Mouse (Mus musculus) ES-Bruce4 (cell line): ENCODE measurements around the gene Krtcap2.
"Not testable (repeated sequence)": the region's sequence is repeated elsewhere in the genome, so short reads cannot be mapped to it uniquely, and the experiment has no call there.

ENCODE experiments used
- CTCF ChIP-seq: IDR thresholded peaks from one replicate; pipeline ENCODE4 v1.8.1; 2011; ENCODE audit warnings: low read depth, low read length
- POLR2A ChIP-seq: IDR thresholded peaks from one replicate; pipeline ENCODE4 v1.8.1; 2011; ENCODE audit warnings: low read length; ENCODE audit not compliant: insufficient read depth

GRCm38 (mm10) chr3:89216407-89216806 is 29.4 kb upstream of the Krtcap2 start:
- TF ChIP-seq CTCF, POLR2A: not testable (repeated sequence)
